Mouse (Mus musculus): ENCODE measurements around the gene Otulinl.
"Not testable (repeated sequence)": the region's sequence is repeated elsewhere in the genome, so short reads cannot be mapped to it uniquely, and the experiment has no call there.

Gene Otulinl

DNA sequence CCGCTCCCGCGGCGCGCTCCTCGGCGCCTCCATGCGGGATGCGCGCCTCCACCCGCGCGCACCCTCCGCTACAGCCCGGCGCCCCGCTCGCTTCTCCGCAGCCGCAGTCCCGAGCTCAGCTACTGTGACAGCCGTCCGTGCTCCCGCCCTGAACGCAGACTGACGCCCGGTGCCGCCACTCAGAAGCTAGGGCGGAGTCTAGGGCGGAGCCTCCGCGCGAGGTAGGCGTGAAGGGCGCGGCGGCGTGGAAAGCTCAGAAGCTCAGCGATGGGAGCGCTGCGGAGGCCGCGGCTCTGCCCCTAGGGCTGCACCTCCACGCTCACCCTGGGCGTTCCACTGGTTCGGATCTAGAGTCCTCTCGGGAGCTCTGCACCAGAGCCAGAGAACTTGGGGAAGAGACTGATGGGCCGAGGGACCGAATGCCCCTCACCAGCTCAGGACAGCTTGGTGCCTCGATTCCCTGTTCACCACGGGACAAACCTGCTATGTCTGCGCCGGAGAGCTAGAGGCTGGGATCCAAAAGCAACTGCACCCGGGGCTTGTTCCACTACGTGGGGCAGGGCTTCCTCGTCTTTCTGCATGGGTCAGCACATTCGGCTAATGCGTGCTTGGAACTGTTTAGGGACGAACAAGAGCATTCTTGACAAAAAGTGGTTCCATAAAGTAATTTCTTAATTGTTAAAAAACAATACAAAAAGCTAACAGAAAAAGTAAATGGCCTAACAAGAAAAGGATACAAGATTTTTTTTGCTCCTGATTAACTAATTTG, at the start of gene Otulinl:
Gene Otulinl (minus strand): TSS at position 161 of the 769 bp plus-strand sequence.
- peak; percentile 95 for DNase-seq

DNA sequence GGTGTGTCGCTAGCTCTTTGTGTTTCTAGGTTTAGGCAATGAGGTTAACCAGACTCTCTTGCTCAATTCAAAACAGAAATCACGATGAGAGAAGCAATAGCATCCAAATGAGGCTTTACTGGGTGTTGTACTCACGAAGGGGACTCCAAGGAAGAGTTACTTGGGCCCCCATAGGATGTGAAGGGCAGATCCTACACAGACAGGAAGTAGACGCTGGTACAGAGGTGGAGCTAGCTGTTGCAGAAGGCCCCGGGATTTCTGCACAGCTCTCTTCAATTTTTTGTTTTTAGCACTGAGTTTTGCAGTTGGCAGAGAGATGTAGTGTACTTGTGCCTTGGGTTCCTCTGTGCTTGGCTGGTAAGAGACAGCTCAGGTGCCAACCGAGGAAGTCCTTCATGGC, 44.8 kb upstream of the Otulinl start:
- DNase-seq, result no peak

DNA sequence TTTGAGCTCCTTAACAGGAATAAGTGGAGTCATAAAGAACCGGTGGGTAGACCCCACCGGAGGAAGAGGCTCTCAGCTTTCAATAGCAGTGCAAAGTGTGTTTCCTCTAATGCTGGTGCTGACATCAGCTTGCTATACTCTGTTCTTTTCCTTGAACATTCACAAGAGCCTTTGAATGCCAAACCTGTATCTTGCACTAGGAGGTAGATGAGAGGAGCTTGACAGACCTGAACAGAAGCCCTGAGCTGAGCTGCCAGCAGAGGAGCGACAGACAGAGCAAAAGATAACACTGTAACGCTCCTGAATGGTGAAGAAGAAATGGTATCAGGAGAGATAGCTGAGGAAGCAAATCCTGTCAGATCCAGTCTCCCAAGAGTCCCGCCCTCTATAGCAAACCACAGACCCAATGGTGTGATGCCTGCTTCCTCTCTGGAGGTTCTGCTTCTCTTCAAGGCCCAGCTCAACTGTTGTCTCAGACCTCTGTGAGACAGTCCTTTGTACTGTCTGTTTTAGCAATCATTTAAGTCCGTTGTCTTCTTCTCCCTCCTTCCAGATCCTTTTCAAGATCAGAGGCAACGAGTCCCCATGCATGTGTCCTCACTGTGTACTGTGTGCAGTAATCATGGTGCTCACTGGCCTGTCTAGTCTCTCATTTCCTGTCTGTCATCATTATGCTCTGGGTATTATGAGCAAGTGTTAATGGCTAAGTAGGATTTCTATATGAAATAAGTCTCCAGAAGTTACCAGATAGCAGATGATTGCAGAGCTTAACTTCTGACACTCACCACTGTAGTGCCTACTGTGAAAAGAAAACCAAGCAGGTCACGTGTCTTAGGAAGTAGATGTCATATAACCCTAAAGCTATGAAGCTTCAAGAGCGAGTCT, 43.7 kb upstream of the Otulinl start:
- DNase-seq, result no peak

- DNase-seq, result no peak
Observed at GRCm38 (mm10) chr15:27724298-27724697, 42.9 kb upstream of the Otulinl start.

GRCm38 (mm10) chr15:27723746-27724145, 42.4 kb upstream of the Otulinl start:
- DNase-seq, result no peak

DNA sequence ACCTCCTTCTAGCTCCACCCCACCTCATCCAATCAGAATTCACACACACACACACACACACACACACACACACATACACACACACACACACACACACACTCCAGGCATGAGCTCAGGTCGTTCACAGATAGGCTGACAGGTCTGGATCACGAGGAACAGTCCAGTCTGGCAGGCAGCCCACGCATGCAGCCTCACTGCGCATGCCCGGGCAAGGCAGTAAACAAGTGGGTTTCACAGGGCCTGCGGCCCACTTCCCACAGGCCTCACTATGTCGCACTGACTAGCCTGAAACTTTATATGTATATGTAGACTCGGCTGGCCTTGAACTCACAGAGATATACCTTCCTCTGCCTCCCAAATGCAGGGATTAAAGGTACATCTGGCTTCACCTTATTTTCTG, 38.9 kb upstream of the Otulinl start:
- DNase-seq, result not testable (repeated sequence)

DNA sequence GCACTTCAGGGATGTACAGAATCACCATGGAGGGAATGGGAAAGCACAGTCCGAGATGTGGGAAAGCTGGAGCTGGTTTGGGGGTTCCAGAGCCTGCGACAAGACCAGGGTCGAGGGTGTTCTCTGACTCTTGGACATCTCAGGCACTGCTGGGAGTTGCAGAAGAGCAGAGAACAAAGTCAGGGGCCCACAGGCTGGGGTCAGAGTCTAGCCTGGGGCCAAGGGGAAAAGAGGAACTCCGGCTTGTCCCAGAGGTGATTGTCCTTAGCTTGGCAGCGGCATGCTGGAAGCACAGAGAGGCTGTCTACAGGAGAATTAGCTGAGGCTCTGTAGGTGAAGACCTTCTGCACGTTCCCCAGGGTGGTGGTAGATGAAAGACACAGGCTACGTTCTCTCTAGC, 37.3 kb upstream of the Otulinl start:
- no peak for DNase-seq

DNA sequence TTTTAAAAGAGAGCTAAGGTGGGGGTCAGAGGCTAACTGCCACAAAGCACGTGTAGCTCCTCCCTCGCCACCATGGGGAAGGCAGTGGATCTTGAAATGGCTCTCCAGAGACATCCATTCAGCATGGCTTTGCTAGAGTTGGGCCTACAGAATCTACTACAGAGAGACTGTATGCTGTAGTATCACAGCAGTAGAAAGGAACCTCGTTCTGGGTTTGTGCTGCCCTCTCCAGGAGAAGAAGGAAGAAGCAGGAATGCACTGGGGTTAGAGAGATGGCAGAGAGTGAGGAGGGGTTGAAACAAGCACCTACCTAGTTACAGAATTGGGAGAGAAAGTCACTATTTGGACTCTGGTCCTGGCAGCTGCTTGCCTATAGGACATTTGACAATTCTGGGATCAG, 34.0 kb upstream of the Otulinl start:
- peak; percentile 30 for DNase-seq

DNA sequence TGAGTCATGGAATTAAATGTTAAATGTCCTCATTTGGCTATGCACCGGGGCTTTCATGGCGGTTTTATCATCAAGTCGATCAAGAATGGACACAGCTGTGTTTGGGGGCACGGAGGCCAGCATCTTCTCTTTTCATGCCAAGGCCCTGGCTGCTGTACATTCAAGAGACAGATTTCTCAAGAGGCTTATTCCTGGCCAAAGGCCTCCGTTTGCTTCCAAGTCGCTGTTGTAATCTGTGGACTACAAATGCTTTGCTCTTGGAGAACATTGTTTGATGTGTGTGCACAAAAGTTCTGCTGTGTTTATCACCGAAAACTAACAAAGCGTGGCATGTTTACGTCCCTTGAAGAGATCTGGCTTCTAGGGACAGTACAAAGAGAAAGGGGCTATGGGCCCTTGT, 29.3 kb upstream of the Otulinl start:
- peak; percentile 24 for DNase-seq

GRCm38 (mm10) chr15:27708968-27709612, 27.7 kb upstream of the Otulinl start:
- no peak for DNase-seq

GRCm38 (mm10) chr15:27708499-27708898, 27.1 kb upstream of the Otulinl start:
- DNase-seq, result no peak

DNA sequence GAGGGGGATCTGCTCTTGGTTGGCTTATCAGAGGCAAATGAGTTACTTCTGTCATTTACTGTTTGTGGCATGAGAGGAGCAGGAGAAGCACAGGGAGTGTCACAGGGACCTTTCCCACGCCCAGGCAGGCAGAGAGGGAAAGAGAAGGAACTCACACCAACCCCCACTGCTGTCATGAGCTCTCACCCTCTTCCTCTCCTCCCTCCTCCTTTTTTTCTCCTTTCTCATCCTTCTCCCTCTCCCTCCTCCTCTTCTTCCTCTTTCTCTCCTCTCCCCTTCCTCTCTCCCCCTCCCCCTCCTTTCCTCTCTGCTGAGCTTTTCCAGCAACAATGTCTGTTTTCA, 21.6 kb upstream of the Otulinl start:
- DNase-seq, result no peak

GRCm38 (mm10) chr15:27702031-27702971, 20.9 kb upstream of the Otulinl start:
- peak; percentile 24 for DNase-seq

DNA sequence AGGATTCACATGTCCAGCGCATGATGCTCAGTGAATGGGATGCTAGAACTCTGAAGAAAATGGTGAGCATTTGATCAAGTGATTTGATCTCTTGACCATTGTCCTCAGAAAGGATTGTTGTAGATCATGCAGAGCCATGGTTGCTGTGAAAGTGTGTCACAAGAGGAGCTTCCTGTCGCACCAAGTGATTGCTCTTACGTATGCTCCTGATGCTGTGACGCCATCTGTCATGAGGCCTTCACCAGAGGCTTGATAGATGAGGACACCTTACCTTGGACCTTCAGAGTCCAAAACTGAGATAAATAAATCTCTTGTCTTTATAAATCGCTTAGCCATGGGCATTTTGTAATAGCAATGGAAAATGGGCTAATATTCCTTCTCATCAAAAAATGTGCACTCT, 16.3 kb upstream of the Otulinl start:
- no peak for DNase-seq

DNA sequence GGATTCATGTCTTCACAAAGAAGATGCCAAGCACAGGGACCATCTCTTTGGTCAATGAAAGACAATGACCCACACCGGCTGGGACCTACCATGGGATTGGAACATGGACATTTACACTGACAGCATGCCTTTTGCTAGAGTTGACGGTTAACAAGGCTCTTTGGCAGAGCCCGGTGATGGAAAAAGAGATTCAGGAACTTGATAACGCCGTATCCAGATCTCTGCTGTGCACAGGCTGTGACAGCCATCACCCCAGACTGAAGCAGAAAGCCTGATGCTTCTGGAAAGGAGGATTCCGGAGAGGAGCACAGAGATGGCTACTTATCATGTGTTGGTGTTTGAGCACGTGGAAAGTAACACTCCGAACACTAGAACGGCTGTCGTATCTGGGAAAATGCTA, 11.9 kb upstream of the Otulinl start:
- DNase-seq, result no peak

GRCm38 (mm10) chr15:27692161-27692560, 10.8 kb upstream of the Otulinl start:
- no peak for DNase-seq

DNA sequence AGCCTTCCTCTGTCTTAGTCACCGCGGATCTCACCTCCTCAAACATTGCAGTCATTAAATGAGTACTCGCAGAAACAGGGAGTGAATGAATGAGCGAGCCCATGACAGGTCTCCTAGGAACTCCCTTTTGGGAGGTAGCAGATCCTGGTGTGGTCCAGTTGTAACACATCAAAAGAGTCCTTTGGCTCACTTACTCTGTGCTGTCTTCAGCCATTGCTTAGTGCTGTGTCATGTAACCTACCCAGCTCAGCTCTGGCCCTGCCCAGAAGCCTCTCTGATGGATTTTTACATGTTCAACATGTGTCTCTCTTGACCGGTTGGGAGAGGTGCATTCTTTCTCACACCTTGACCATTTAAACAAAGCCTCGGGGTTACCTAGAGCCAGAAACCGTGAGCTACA, 9.8 kb upstream of the Otulinl start:
- no peak for DNase-seq

DNA sequence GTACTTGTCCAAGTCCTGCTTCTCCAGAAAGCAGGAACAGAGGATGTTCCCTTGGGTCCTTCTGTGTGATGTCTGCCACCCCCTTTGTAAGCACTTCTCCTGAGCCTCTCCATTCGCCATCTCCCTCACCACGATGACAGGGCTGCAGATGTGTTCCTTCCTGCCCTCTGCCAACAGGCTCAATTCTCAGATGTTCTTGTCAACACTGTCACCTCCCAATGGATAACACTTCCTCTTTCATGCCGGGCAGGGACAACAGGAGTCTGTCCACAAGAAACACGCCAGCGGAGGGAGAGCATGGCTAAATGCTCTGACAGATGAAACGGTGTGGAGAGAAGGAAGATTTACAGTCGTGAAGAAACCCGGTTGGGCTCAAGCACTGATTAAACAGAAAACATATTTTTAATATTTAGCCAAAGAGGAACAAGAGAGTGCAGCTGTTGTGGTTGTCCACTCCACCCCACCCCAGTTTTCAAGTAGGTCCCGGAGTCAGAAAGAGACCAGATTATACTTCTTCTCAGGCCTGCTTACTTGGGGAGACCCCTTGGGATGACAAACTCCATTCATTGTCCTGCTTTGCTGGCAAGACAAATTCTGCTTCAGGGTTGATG, 6.8 kb upstream of the Otulinl start:
- no peak for DNase-seq

DNA sequence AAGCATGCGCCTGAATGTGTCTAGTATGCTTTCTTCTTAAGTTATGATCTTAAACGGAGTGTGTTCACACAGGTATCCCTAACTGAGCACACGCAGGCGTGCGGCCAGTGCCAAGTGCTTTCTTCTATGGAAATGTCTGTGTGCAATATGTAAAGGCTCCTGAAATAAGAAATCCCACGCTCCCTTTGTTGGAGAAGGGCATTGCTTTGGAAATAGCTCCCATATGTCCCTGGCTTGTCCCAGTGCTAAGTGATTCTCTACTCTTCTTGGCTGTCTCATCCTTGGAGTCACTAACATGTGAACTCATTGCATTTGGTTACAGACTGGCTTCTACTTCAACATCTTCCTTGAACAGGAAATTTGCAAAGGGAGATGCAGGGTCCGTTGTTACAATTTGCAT, 3.4 kb upstream of the Otulinl start:
- DNase-seq, result no peak

DNA sequence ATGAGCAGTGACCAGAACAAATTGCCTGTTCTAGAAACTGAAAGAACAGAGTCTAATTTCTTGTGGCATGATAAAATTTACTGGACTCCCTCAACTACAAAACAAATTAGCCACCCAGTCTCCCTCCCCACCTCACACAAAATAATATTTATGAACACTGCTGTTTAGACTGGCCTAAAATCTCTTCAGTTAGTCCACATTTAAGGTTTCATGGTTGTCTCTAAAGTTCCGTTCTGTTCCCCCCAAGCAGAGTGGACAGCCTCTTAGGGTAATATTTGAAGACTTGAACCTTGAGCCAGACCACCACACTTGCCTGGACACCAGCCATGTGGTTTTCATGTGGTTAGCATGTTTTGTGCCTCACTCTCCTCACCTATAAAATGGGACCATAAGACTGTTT, 1.8 kb upstream of the Otulinl start:
- DNase-seq, result no peak

- DNase-seq, result peak; percentile 41
Observed at GRCm38 (mm10) chr15:27682619-27683018, 1.2 kb upstream of the Otulinl start.

DNA sequence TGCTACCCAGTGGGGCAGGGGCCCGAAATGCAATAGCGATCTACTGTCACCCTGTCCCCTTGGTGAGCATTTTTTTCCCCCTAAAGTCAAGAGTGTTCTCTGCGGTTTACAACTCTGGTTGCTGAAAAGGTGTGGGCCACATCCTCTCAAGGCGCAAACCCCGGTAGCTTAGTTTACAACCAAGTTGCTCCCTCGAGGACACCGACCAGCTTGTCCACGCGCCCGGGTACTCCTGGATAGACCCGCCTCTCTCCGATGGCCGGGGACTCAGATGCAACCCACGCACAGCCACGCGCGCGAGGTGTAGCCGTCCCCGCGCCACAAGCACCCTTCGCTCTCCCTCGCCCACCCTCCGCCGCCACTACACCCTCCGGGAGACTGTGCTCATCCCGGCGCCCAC, 382 bp downstream of the Otulinl start:
- no peak for DNase-seq

Data from kidney, postnatal 14 days (tissue).